Mouse (Mus musculus): ENCODE data around the gene Hspa12a.

The Hspa12a gene

DNA sequence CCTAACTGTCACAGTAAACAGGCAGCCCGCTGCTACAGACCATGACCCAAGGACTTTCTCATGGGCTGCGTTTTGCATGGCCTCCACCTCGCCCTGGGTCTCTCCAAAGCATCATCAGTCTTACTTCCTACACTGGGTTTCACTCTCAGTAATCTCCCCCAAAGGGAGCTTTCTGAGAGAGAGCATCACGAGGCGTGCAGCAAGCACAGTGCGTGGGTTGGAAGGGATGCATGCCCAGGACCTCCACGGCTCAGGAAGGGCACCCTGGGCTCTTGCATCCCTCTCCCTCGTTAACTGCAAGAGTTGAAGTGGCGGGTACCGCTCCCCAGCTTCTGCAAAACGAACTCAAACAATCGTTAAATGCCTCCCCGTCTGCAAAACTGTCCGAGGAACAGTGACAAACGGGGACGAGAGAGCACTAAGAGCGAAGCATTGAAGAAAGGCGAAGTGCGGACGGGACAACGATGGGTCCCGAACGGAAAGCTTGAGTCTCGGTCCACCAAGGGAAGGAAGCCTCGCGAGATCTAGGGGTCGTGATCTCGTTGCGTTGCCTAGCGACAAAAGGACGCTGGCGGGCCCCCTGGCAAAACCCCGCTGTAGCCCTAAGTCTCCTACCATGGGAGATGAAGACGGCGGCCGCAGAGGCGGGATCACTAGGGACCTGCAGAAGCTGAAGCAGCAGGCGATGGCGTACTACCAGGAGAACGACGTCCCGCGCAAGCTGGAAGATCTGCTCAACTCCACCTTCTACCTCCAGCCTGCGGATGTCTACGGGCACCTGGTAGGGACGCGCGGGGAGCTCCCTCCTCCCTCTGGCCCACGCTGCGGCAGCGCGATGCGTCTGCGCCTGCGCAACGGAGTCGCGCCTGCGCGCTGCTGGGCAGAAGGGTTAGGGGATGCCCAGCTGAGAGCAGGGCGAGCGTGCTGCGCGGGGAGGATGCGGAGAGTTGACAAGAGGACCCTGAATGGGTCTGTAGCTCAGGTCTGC lies at the start of gene Hspa12a, which contains the start of gene Eno4:
Hspa12a (minus strand) TSS at position 814 of the 988 bp plus-strand sequence.
Eno4 (plus strand) TSS at position 585 of the 988 bp plus-strand sequence.
- DNase-seq (ENCODE audit: low spot score) = peak; percentile 74

DNA sequence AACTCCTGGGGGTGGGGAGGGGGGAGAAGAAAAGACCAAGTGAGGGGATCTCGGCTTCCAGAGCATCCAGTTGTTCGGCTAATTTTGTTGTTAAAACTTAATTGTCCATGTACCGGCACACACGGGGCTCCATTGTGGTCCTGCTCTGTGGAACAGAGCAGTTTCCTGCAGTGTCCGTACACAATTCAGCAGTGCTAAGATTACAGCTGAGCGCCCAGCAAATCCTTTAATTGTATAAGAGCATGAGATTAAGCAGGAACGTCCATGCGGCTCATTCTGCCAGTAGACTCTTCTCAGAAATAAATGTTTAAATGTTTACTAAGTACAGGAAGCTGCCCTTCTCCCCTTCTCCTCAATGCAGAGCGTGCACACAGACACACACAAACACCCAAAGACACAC lies 38.1 kb upstream of the Hspa12a start:
- DNase-seq (ENCODE audit: low spot score) = no peak

DNA sequence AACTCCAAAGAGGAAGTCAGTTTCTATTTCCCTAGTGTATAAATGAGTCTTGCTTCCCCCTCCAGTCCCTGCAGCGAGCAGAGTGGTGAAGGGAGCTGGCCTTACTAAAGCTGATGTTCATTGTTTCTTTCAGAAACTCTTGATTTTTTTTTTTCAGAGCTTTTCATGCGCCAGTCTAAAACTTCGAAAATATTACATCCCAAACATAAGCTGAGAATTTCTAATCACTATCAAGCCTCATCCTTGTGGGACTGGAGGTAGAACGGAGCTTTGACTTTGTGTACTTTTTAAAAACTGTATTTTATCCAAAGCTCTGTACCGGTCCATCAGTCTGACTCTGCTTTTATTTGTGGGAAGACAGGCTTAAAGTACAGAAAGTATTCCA lies 36.6 kb upstream of the Hspa12a start:
- no peak for DNase-seq (ENCODE audit: low spot score)

DNA sequence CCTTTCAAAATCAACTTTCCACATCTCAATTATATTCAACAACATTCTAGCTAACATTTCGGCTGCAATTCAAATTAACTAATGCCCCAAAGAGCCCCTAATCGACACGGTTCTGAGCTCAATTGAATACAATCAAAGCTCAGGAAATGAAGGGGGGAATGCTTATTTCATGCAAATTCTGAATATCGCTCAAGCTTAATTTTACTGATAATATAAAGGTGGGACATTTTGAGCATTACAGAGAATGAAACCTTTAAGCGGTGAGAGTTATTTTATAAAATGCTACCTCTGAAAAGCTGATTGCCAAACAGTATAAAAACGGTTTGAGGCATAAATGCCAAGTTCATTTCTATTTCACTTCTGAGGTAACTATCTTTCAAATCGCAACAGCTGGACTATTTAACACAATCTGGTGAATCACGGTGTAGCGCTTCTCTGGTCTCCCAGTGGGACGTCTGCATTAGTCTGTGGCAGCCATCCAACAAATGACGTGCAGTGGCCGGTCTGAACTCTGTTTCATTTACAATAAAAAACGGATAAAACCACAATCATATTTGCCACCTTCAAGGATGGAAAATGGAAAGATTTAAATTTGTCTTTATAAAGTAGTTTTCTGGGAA lies 36.1 kb upstream of the Hspa12a start:
- DNase-seq (ENCODE audit: low spot score) = no peak

DNA sequence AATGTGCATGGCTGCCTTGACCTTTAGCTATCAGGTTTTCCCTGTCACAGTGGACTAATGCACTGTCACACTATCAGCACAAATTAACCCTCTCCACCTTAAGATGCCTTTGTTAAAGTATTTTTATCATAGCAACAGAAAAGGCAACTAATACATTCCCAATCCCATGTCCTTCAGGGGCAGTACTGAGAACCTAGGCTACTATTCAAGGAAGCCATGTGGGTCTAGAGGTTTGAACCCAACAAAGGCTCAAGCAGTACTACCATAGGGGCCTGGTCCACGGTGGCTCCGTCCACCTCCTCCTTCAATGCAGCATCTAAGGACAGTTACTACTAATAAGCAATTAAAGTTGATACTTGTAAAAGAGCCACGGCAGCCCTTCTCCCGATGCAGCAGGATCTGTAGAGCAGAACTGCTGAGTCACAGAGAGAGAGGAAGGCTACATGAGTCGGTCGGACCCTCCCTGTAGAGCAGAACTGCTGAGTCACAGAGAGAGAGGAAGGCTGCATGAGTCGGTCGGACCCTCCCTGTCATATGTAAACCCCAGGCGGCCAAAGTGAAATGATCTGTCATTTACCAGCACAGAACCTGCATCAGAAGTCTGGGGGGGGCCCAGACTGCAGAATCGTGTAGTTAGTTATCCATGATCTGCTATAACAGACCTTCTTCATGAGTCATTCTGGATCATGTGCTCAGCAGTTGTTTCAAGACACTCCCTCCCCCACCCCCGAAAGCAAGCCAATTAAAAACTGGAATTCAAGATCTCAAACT lies 35.1 kb upstream of the Hspa12a start:
- DNase-seq (ENCODE audit: low spot score) = no peak

DNA sequence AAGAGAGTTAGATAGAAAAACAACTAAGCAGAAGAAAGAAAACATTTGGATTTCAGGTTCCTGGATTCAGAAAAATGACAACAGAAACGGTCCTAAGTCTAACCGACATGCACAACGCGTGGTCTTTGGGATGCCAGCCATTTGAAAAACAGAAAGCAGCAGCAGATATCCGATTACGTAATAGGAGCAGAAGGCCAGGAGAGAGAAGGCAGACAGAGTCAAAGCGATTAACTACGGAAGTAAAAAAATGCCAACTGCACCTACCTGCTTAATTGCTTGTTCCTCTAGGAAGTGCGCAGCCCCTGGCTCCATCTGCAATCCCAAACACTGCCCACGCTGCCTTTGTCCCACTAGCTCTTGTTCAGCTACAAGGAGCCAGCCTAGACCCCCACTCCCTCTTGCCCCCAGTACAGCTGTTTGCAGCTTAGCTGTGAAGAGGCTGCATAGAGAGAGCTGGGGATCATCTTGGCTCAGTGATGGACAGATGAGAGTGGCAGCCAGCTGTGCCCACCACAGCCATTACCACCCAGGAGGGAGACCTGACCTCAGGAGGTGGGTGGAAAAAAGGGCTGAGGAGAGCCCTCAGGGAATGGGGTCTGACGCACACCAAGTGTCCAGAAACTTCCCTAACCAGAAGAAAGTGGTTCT lies 31.9 kb upstream of the Hspa12a start:
- no peak for DNase-seq (ENCODE audit: low spot score)

DNA sequence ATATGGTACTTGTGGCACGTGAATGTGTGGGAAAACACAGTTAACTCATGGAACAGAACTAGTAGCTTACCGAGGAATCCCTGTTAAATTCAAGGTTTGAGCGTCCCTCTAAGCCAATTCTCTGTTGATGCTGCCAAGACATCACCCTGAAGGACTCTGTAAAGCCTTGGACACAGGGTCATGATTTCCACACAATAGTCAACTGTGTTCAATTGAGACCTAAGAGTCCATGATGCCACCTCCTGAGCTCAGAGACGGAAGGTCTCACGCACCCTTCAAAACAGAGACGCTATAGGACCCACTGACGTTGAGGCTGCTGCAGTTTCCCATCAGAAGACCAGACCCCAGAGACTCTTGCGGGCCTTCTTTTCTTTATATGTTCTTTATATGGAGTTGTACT lies 30.7 kb upstream of the Hspa12a start:
- no peak for DNase-seq (ENCODE audit: low spot score)

DNA sequence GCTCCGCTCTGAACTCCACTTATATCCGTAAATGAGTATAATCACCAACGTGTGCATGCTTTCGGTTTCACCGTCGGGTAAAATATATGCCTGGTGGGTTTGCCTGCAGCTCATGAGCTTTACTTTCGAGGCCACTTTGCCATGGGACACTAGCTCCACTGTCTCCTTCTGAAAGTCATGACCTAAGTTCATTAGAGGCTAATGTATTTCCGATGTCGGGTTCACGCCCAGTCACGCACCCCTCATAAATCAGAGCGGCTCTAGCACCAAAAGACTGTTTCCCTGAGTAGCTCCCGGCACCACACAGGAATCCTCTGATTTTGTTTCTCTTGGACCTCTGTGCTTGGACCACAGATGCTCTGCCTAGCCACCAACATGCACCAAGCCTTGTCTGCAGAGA lies 27.4 kb upstream of the Hspa12a start:
- no peak for DNase-seq (ENCODE audit: low spot score)

DNA sequence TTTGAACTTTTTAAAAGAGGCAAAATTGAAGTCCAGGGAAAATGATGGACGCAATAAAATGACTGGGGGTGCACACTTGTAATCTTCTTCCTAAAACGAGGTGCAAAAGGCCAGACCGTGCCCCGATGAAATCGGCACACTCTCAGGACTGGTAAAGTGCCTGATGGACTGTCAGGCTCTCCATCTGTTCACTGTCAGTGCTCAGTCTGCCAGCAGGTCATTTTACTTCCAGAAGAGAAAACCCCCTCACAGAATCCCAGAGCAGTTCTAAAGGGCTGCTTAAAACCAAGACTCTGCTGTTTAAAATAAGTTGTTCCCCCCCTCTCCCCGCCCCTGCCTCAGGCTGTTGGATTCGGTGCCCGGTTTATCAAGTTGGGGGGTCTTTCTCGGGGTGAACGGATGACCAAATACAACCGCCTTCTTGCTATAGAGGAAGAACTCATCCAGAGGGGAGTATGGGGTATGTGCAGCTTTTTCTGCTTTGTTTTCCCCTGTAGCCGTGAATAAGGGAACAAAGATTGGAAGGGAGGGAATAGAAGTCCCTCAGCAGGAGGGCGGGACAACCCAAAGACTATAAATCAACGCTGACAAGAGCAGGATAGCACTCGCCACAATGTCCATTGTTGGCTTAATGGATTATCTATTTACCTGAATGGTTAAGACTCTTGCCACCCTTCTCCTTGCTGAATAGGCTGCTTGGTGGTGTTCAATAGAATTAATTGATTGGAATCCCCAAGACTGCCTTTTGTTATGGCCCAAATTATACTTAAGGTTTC lies 25.5 kb upstream of the Hspa12a start:
- no peak for DNase-seq (ENCODE audit: low spot score)

DNA sequence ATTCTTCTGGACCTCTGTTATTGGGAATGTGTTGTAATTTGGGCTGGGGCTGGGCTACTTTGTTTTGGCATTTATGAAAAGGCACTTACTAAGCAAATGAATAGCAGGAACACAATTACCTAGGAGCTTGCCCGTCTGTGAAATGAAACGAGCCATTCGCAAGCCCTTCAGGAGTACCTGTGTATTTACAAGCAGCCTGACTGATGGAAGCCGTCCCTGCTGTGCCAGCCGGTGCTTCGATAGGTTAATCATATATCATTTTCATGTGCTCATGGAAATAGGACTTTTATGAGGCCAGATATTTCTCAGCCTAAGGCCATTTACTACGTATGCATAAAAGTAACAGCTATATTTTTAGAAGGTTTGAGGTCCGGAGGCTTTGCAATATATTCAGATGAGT lies 19.6 kb upstream of the Hspa12a start:
- no peak for DNase-seq (ENCODE audit: low spot score)

DNA sequence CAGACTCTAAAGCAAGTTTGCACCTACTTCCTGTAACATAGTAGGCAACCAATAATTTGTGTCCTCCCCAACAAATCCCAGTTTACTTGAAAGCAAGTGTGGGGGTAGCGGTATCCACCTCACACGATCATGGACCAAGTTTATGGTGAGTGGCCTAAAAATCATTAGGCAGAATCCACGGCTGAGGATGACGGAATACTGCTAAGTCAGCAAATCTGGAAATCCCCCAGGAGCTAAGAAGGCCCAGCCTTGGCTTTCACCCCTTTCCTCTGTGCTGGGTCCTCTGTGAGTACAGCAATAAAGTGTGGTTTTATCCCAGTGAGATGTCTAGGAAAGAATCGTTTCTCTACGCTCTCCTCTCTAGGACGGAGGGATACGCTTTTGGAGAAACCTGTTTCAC lies 11.3 kb upstream of the Hspa12a start:
- DNase-seq (ENCODE audit: low spot score) = no peak

DNA sequence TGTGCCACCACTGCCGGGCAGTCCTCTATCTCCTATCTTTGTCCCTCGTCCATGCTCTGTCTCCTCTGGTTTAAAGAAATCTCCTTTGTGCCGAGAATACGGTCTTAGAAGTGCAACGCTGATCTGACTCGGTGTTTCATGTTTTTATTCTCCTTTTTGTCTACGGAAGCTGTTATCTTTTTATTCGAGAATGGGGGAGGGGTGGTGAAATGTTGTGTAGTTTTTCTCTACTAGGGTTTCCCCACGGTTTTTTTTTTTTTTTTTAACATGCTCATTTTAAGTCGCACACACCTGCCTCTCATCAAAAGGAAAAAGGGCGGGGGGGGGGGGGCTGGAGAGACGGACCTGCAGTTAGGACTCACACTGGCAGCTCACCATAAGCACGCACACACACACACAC lies 8.8 kb upstream of the Hspa12a start:
- DNase-seq (ENCODE audit: low spot score) = no peak

DNA sequence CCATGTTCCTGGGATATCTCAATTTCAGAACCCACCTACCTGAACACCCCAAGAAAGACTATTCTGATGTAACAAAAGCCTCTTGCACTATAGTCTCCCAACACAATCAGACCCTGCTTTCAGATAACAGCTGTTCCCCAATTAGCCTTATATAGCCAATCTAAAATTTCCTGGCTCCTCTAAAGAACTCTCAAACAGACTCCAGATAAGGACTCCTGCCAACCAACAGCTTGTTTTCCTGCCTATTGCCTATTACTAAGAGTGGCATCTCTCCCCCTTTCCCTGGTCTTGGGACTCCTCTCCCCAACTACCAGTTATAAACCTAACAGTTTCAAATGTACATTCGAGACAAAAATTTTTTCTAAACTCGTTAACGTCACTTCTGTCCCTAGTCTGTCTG lies 8.1 kb upstream of the Hspa12a start:
- DNase-seq (ENCODE audit: low spot score) = no peak

DNA sequence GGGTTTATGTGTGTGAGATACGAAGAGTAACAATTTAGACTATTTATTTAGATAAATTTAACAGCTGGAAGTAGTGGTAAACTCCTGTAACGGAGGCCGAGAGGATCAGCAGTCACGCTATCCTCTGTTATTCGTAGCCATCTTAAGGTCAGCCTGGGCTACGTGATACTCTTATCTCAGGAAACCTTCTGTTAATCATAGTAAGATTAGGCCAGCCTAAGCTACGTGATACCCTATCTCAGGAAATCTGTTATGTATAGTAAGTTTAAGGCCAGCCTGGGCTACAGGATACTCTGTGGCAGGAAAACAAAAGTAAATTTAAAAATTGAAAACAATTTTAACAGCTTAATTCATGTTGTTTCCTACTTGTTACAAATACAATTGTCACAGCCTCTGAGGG lies 2.5 kb upstream of the Hspa12a start:
- no peak for DNase-seq (ENCODE audit: low spot score)

DNA sequence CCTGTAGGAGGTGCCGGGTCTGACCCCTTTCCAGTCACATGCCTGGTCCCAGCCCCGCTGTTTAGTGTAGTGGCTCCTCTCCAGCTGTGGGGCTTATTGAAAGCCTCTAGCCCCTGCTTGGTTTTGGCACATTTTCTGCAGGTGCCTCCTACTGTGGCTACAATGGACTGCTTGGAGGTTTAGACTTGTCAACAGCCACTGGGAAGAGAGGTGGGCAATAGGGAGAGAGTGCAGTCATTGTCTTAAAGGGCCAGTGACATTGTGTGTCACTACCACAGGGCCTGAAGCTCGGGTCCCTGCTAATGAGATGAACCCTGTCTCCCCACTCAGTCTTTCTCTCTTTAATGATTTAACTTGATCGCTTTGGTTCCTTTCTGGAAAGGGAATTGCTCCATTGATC lies 10.4 kb downstream of the Hspa12a start:
- no peak for DNase-seq (ENCODE audit: low spot score)

DNA sequence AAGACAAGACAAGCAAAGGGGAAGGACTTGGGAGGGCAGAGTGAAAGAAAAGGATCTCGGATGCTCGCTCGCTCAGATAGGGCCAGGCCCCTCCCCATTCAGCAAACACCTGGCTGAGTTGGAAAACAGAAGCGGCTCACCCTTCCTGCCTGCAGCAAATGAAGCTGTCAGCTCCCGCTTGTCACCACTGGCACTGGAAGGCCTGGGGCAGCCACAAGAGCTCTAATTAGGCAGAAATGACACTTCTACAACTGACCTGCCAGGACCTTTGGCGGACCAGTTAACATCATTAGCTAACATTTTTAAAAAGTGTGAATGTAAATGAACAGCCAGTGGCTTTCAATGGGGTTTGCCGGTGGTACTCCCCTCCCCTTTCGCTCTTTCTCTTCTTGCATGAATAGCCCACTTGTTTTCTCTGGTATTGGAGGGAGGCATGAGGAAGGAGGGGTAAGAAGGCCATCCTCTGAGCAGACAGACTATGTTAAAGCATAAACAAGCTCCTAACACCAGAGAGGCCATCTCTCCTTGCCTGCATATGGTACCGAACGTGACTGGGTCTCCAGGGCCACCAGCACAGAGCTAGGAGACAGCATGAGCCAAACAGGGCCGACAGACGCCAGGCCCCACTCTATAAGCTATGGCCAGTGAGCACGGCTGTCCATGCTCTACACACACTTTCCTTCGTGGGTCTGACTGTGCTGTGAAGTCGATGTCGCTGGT lies 12.2 kb downstream of the Hspa12a start:
- DNase-seq (ENCODE audit: low spot score) = no peak

DNA sequence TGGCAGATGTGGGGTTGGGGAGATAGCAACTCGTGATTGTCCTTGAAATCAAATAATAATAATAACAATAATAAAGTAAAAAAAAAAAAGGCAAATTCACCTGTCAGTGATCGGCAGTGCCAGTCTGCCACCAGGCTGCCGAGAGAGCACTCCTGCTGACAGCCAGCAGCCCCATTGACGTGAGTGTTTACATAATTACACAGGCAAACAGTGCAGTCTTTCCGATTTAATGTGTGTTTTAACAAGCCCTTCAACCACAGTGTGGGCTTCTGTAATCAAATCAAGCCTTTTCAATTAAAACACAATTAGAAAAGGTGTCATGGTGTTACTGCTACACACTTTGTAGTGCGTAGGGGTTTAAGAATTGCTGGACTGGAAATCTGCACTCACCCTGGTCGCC lies 24.3 kb downstream of the Hspa12a start:
- no peak for DNase-seq (ENCODE audit: low spot score)

DNA sequence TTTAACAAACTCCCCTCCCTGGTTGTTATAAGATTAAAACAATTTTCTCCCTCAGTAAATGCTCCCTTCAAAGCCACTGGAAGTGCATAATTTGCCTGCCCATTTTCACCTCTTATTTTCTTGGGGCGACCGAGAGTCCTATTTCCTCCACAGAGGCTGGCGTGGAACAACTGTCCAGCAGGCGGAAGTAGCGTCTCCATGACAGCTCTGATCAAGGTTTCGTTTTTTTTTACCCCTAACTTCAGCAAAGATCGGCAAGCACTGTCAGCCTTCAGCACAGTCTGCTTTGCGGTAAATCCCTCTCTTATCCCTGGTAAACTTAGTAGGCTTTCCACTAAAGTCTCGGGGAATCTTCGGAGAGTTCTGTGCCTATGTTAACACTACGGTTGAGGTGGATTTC lies 24.9 kb downstream of the Hspa12a start:
- no peak for DNase-seq (ENCODE audit: low spot score)

DNA sequence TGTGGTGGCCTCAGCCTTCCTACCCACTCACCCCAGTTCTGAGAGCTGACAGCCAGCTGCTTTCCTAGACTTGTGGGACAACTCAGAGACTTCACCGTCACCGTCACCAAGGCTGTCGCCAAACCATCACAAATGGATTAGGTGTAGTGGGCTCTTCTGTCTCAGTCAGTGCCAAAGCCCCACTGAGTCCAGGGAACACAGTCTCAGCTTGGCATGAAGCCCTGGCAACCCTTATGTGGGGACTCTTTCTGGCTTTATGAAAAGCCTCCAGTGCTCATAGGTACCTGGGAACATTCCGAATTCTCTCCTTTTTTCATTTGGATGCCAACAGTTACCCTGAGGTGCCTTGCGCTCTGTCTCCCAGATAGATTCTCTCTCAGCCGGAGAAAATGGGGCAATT lies 30.2 kb downstream of the Hspa12a start:
- DNase-seq (ENCODE audit: low spot score) = no peak

DNA sequence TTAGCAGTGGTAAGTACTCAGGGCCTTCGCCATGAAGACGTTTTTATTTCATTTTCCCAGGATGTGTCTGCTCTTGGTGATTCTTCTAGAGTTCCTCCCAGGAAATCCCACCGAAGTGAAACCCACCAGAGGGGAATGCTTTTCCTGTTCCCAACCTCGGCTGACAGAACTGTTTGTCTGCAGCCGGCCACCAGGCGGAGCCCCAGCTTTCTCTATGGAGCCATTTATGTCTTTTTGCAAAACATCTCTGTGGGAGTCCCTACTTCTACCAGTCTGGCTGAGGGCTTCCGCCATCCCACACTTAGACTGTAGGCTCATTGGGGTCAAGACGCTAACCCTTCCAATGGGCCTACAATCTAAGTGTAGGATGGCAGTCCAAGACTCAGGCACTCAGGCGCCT lies 32.1 kb downstream of the Hspa12a start:
- DNase-seq (ENCODE audit: low spot score) = peak; percentile 2

DNA sequence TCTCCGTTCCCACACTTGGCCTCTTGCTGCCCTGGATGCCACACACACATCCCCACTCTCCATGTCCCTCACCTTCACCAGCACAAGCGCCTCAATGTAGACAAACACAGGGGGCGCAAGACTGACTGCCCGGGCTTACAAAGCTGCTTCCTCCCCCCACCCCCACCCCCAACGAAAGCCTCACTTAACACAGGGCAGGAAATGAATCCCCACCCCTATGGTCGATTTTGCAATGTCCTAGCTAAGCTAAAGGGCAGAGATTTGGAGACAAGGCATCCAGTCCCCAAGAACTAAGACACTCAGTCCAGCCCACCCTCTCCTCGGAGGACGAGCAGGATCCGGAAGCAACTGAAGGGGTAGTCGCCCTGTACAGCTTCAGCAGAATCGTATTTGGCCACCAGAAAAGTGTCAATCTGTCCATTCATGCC lies 32.5 kb downstream of the Hspa12a start:
- no peak for DNase-seq (ENCODE audit: low spot score)
